Mouse (Mus musculus) midbrain, embryonic 15.5 days (tissue): ENCODE measurements at regions not wholly inside any gene's neighbourhood (a gene's known extent, or its start where the extent isn't known, plus 50 kb on each side); places are given as distances from the start of the nearest gene placed in this dataset.

Experiments used
- ATAC-seq: fragments of 200-750 bp; cut with Nextera tagmentation; replicated peaks from 2 replicates; pipeline ENCODE4 v1.8.0; 2017; ENCODE audit warnings: moderate TSS enrichment
- H3K27ac ChIP-seq: fragments of 300-500 bp; sonication (generic); 2 replicates; pipeline ENCODE4 v1.5.1; 2015; ENCODE audit warnings: mild to moderate bottlenecking, inconsistent platforms
- H3K27me3 ChIP-seq: fragments of 300-500 bp; sonication (generic); replicated peaks from 2 replicates; pipeline ENCODE4 v1.6.1; 2015; ENCODE audit warnings: inconsistent platforms
- H3K36me3 ChIP-seq: fragments of 300-500 bp; sonication (generic); replicated peaks from 2 replicates; pipeline ENCODE4 v1.6.1; 2015; ENCODE audit warnings: inconsistent platforms
- H3K4me1 ChIP-seq: fragments of 300-500 bp; sonication (generic); 2 replicates; pipeline ENCODE4 v1.6.1; 2015; ENCODE audit warnings: inconsistent platforms
- H3K4me2 ChIP-seq: fragments of 300-500 bp; sonication (generic); 2 replicates; pipeline ENCODE4 v1.6.1; 2015; ENCODE audit warnings: inconsistent platforms, mild to moderate bottlenecking, moderate library complexity
- H3K4me3 ChIP-seq: fragments of 300-500 bp; sonication (generic); 2 replicates; pipeline ENCODE4 v1.5.1; 2015; ENCODE audit warnings: mild to moderate bottlenecking, inconsistent platforms
- H3K9ac ChIP-seq: fragments of 300-500 bp; sonication (generic); 2 replicates; pipeline ENCODE4 v1.6.1; 2015; ENCODE audit warnings: mild to moderate bottlenecking, inconsistent platforms
- H3K9me3 ChIP-seq: fragments of 300-500 bp; sonication (generic); 2 replicates; pipeline ENCODE4 v1.6.1; 2016; ENCODE audit warnings: inconsistent platforms
- WGBS: fragments of 180-500 bp; shearing (Covaris S2); methylation state at CpG from one replicate; pipeline ENCODE4 v1.1.7; 2015; ENCODE audit warnings: mixed read lengths; 5-methylcytosine and 5-hydroxymethylcytosine counted together

- H3K9me3 ChIP-seq, result no peaks in the 10 kb centered on the region
- peaks cover 11% of the 10 kb centered on the region for H3K4me1 ChIP-seq
- ATAC-seq, result no peak
- no peaks in the 10 kb centered on the region for H3K36me3 ChIP-seq
- no peak overlapping the region for H3K4me2 ChIP-seq
- no peak overlapping the region for H3K27ac ChIP-seq
- WGBS, result 64% methylated on average over 10 of the region's 10 CpGs
- peaks cover 27% of the 10 kb centered on the region for H3K27me3 ChIP-seq
- H3K9ac ChIP-seq, result no peak overlapping the region
- no peak overlapping the region for H3K4me3 ChIP-seq
Measured at GRCm38 (mm10) chr2:172660479-172660878, 111.1 kb downstream of the Tfap2c start.

- Histone ChIP-seq H3K27me3 (peaks cover 27% of the 10 kb centered on the region), H3K4me1 (peaks cover 11% of the 10 kb centered on the region), H3K4me3 (no peak overlapping the region), H3K4me2 (no peak overlapping the region), H3K9me3 (no peaks in the 10 kb centered on the region), H3K27ac (no peak overlapping the region), H3K9ac (no peak overlapping the region), H3K36me3 (no peaks in the 10 kb centered on the region)
- 2% methylated on average over 7 of the region's 7 CpGs for WGBS
- ATAC-seq, result no peak
Measured at GRCm38 (mm10) chr2:172660916-172661315, 111.5 kb downstream of the Tfap2c start.

- ATAC-seq, result no peak
- H3K9me3 ChIP-seq, result no peaks in the 10 kb centered on the region
- no peak overlapping the region for H3K27ac ChIP-seq
- H3K27me3 ChIP-seq, result peaks cover 27% of the 10 kb centered on the region
- H3K36me3 ChIP-seq, result no peaks in the 10 kb centered on the region
- no peak overlapping the region for H3K4me2 ChIP-seq
- peaks cover 11% of the 10 kb centered on the region for H3K4me1 ChIP-seq
- no peak overlapping the region for H3K9ac ChIP-seq
- 9% methylated on average over 15 of the region's 15 CpGs for WGBS
- no peak overlapping the region for H3K4me3 ChIP-seq
Measured at GRCm38 (mm10) chr2:172661418-172661980, 112.1 kb downstream of the Tfap2c start.

GRCm38 (mm10) chr2:172662165-172662564 is 112.8 kb downstream of the Tfap2c start:
- Histone ChIP-seq H3K4me2 (no peak overlapping the region), H3K36me3 (no peaks in the 10 kb centered on the region), H3K4me1 (peaks cover 11% of the 10 kb centered on the region), H3K27me3 (peaks cover 27% of the 10 kb centered on the region), H3K9ac (no peak overlapping the region), H3K27ac (no peak overlapping the region), H3K9me3 (no peaks in the 10 kb centered on the region), H3K4me3 (no peak overlapping the region)
- WGBS, result 69% methylated on average over 11 of the region's 11 CpGs
- no peak for ATAC-seq

- 4% methylated on average over 6 of the region's 6 CpGs for WGBS
- Histone ChIP-seq H3K27me3 (peaks cover 27% of the 10 kb centered on the region), H3K27ac (no peak overlapping the region)
Measured at GRCm38 (mm10) chr2:172663681-172664080, 114.3 kb downstream of the Tfap2c start.

GRCm38 (mm10) chr2:172673081-172673480 is 123.7 kb downstream of the Tfap2c start:
- no peak overlapping the region for H3K9ac ChIP-seq
- no peaks in the 10 kb centered on the region for H3K4me1 ChIP-seq
- no peaks in the 10 kb centered on the region for H3K27me3 ChIP-seq
- H3K27ac ChIP-seq, result no peak overlapping the region
- H3K36me3 ChIP-seq, result no peaks in the 10 kb centered on the region
- WGBS, result 23% methylated on average over 2 of the region's 2 CpGs
- ATAC-seq, result no peak
- H3K9me3 ChIP-seq, result no peaks in the 10 kb centered on the region
- H3K4me3 ChIP-seq, result no peak overlapping the region
- H3K4me2 ChIP-seq, result no peak overlapping the region

More at GRCm38 (mm10) chr2:172663681-172664080, 114.3 kb downstream of the Tfap2c start:
- Histone ChIP-seq H3K4me1 (peaks cover 11% of the 10 kb centered on the region), H3K4me2 (no peak overlapping the region), H3K9ac (no peak overlapping the region), H3K36me3 (no peaks in the 10 kb centered on the region), H3K4me3 (no peak overlapping the region), H3K9me3 (no peaks in the 10 kb centered on the region)
- ATAC-seq, result 0 out of 2 replicates have a peak, but pooled peaks have one; percentile 54

GRCm38 (mm10) chr2:172674641-172675040 is 125.2 kb downstream of the Tfap2c start:
- Histone ChIP-seq H3K27me3 (no peaks in the 10 kb centered on the region), H3K4me1 (no peaks in the 10 kb centered on the region), H3K9ac (no peak overlapping the region), H3K9me3 (no peaks in the 10 kb centered on the region), H3K27ac (no peak overlapping the region), H3K4me3 (no peak overlapping the region), H3K36me3 (no peaks in the 10 kb centered on the region), H3K4me2 (no peak overlapping the region)
- no peak for ATAC-seq
- WGBS, result 88% methylated on average over 8 of the region's 8 CpGs

- no peak for ATAC-seq
- no peak overlapping the region for H3K9ac ChIP-seq
- H3K36me3 ChIP-seq, result no peaks in the 10 kb centered on the region
- H3K27me3 ChIP-seq, result no peaks in the 10 kb centered on the region
- no peak overlapping the region for H3K4me2 ChIP-seq
- H3K27ac ChIP-seq, result no peak overlapping the region
- H3K9me3 ChIP-seq, result no peaks in the 10 kb centered on the region
- no peaks in the 10 kb centered on the region for H3K4me1 ChIP-seq
- H3K4me3 ChIP-seq, result no peak overlapping the region
- 79% methylated on average over 15 of the region's 15 CpGs for WGBS
Measured at GRCm38 (mm10) chr2:172675081-172675480, 125.7 kb downstream of the Tfap2c start.

GRCm38 (mm10) chr2:172690196-172690595 is 140.8 kb downstream of the Tfap2c start:
- Histone ChIP-seq H3K4me3 (no peak overlapping the region), H3K36me3 (no peaks in the 10 kb centered on the region), H3K4me2 (no peak overlapping the region), H3K9me3 (no peaks in the 10 kb centered on the region), H3K27me3 (no peaks in the 10 kb centered on the region), H3K4me1 (no peaks in the 10 kb centered on the region), H3K27ac (no peak overlapping the region), H3K9ac (no peak overlapping the region)
- WGBS, result 68% methylated on average over 1 of the region's 1 CpGs
- no peak for ATAC-seq

- H3K9me3 ChIP-seq, result no peaks in the 10 kb centered on the region
- no peak overlapping the region for H3K4me2 ChIP-seq
- H3K36me3 ChIP-seq, result no peaks in the 10 kb centered on the region
- H3K4me3 ChIP-seq, result no peak overlapping the region
- no peak overlapping the region for H3K9ac ChIP-seq
- no peak overlapping the region for H3K27ac ChIP-seq
- 57% methylated on average over 9 of the region's 9 CpGs for WGBS
- no peaks in the 10 kb centered on the region for H3K4me1 ChIP-seq
- no peak for ATAC-seq
- H3K27me3 ChIP-seq, result no peaks in the 10 kb centered on the region
Measured at GRCm38 (mm10) chr2:172690931-172691651, 141.7 kb downstream of the Tfap2c start.

- H3K36me3 ChIP-seq, result no peaks in the 10 kb centered on the region
- H3K9me3 ChIP-seq, result no peaks in the 10 kb centered on the region
- H3K27ac ChIP-seq, result no peak overlapping the region
- no peak overlapping the region for H3K9ac ChIP-seq
- no peaks in the 10 kb centered on the region for H3K27me3 ChIP-seq
- no peak overlapping the region for H3K4me2 ChIP-seq
- no peaks in the 10 kb centered on the region for H3K4me1 ChIP-seq
- no peak for ATAC-seq
- no peak overlapping the region for H3K4me3 ChIP-seq
- WGBS, result 67% methylated on average over 6 of the region's 6 CpGs
Measured at GRCm38 (mm10) chr2:172698961-172699360, 149.6 kb downstream of the Tfap2c start.

GRCm38 (mm10) chr2:172699654-172700053 is 150.3 kb downstream of the Tfap2c start:
- Histone ChIP-seq H3K4me3 (no peak overlapping the region), H3K4me1 (no peaks in the 10 kb centered on the region), H3K27ac (no peak overlapping the region), H3K4me2 (no peak overlapping the region), H3K9ac (no peak overlapping the region), H3K36me3 (no peaks in the 10 kb centered on the region), H3K9me3 (no peaks in the 10 kb centered on the region), H3K27me3 (no peaks in the 10 kb centered on the region)
- 88% methylated on average over 4 of the region's 4 CpGs for WGBS
- no peak for ATAC-seq

GRCm38 (mm10) chr2:172710641-172711040 is 161.2 kb downstream of the Tfap2c start:
- no peaks in the 10 kb centered on the region for H3K9me3 ChIP-seq
- 77% methylated on average over 4 of the region's 4 CpGs for WGBS
- H3K27ac ChIP-seq, result no peak overlapping the region
- no peak for ATAC-seq
- no peaks in the 10 kb centered on the region for H3K27me3 ChIP-seq
- no peak overlapping the region for H3K9ac ChIP-seq
- no peak overlapping the region for H3K4me2 ChIP-seq
- no peaks in the 10 kb centered on the region for H3K4me1 ChIP-seq
- H3K4me3 ChIP-seq, result no peak overlapping the region
- H3K36me3 ChIP-seq, result no peaks in the 10 kb centered on the region
